Mouse (Mus musculus) central nervous system, embryonic 14 days (tissue): Measurements from ENCODE around the gene Mrps10. TPM values are rescaled to one million over a fixed set of nuclear protein-coding genes. Genes with fewer than 3 reads are reported as not detected.

Experiments used
- polyA plus RNA-seq: library from polyadenylated mRNA; depleted of rRNA; stranded (reverse); fragments of >200 nt; gene quantifications from 2 replicates; pipeline ENCODE4 v1.2.3, GENCODE M21; 2012; rRNA removed

Gene Mrps10
- polyA plus RNA-seq, result 52.0 and 55.7 TPM in 2 replicates

GRCm38 (mm10) chr17:47368401-47369086, at the start of gene Mrps10:
Mrps10 (plus strand) TSS chr17:47368887.

GRCm38 (mm10) chr17:47385145-47385544, 16.5 kb downstream of the Mrps10 start, which contains the start of gene Guca1b:
Guca1b (plus strand) TSS chr17:47385393.

GRCm38 (mm10) chr17:47400451-47400850, 31.8 kb downstream of the Mrps10 start, which contains the start of gene Guca1a:
Guca1a (minus strand) TSS chr17:47400584.

Other genes with a start within 250 kb of the Mrps10 start
- gene Guca1b, start 16.5 kb downstream of the Mrps10 start, polyA plus RNA-seq, result 0.91 and 1.2 TPM in 2 replicates
- gene Guca1a, start 31.7 kb downstream of the Mrps10 start, polyA plus RNA-seq, result 0.80 and 1.3 TPM in 2 replicates
- 0.53 and 0.76 TPM in 2 replicates for gene AI661453, start 67.7 kb downstream of the Mrps10 start, polyA plus RNA-seq
- gene 1700001C19Rik, start 68.5 kb downstream of the Mrps10 start, polyA plus RNA-seq, result 0.35 and 0.39 TPM in 2 replicates
- gene Taf8, start 133.4 kb downstream of the Mrps10 start, polyA plus RNA-seq, result 42.1 and 43.3 TPM in 2 replicates
- gene Ccnd3, start 136.2 kb downstream of the Mrps10 start, polyA plus RNA-seq, result 70.8 and 130 TPM in 2 replicates
- gene Bysl, start 242.6 kb downstream of the Mrps10 start, polyA plus RNA-seq, result 26.6 and 27.5 TPM in 2 replicates
- 52.6 and 55.4 TPM in 2 replicates for gene Med20, start 242.7 kb downstream of the Mrps10 start, polyA plus RNA-seq
- gene Gm20517, start 242.7 kb downstream of the Mrps10 start, polyA plus RNA-seq, result 2.2 and 2.3 TPM in 2 replicates